Mouse (Mus musculus) G1E-ER4 (cell line): ENCODE data around the gene Clca4a. TPM values are rescaled to one million over a fixed set of nuclear protein-coding genes. Genes with fewer than 3 reads are reported as not detected.

Source experiments
- GATA1 ChIP-seq: IDR thresholded peaks from one replicate; pipeline ENCODE4 v1.8.0; 2012; ENCODE audit warnings: low read length, inconsistent platforms
- polyA plus RNA-seq: library from polyadenylated mRNA; stranded (reverse); fragments of >175 nt; gene quantifications from 2 replicates; pipeline ENCODE4 v1.2.3, GENCODE M21; 2012

The Clca4a gene
- not detected in 2 replicates for polyA plus RNA-seq

DNA sequence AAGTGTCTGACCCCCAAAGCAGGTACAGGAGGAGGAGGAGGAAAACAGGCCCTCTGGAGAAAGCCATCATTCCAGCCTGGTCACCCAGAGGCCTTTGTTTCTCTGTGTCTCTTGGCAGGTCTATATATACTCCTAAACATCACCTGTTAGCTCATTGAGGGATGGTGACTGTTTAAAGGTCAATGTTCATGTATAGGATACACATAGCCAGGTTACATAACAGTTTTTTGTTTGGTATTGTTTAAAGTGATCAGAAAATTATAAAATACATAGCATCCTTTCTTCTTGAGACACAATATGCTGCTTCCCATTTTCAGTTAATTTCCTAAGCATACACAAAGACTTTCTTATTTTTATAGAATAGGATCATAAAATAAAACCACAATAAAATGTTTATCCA lies at the start of gene Clca4a:
Gene Clca4a (minus strand): TSS at position 101 of the 400 bp plus-strand sequence.
- TF ChIP-seq GATA1, result no peak

DNA sequence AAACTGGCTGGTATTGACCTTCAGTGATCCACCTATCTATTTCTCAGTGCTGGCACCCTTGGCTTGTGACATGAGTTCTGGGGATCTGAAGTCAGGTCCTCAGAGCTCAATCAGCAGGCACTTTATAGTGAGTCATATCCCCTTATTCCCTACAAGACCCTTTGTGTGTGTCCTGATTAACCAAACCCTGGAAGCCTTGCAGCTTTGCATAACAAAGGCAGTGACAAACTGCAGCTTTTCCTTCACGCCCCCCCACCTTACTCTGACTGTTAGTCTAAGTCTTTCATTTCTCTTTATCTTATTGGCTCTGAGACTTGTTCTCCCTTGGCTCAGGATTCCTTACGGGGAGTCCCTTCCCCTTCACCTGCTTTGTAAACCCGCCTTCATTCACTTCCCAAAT lies 43.0 kb upstream of the Clca4a start:
- TF ChIP-seq GATA1, result no peak

- TF ChIP-seq GATA1, result no peak
Measured at GRCm38 (mm10) chr3:145004422-145004821, 29.6 kb upstream of the Clca4a start.

GRCm38 (mm10) chr3:145000912-145001311 lies 26.1 kb upstream of the Clca4a start:
- no peak for TF ChIP-seq GATA1

GRCm38 (mm10) chr3:144993055-144993454 lies 18.2 kb upstream of the Clca4a start:
- no peak for TF ChIP-seq GATA1

GRCm38 (mm10) chr3:144992618-144993017 lies 17.8 kb upstream of the Clca4a start:
- no peak for TF ChIP-seq GATA1

- no peak for TF ChIP-seq GATA1
Measured at GRCm38 (mm10) chr3:144985890-144986289, 11.0 kb upstream of the Clca4a start.

DNA sequence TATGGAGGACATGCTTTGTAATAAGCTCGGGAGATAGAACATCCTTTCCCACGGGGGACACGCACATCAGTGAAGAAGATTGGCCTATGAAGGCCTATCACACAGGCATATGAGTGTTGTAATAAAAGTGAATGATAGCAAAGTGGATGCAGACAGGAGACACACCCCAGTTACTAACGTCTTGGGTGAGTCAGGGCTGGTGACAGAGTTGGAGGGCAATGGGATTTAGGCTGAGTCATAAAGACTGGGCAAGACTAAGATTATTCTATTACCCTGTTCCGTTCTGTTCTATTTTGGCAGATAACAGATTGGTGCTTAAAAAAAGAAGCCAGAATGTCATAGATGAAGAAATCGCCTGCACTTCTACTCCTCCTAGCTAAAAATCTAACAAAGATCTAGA lies 5.7 kb upstream of the Clca4a start:
- TF ChIP-seq GATA1, result no peak

GRCm38 (mm10) chr3:144977631-144978030 lies 2.8 kb upstream of the Clca4a start:
- TF ChIP-seq GATA1, result no peak

DNA sequence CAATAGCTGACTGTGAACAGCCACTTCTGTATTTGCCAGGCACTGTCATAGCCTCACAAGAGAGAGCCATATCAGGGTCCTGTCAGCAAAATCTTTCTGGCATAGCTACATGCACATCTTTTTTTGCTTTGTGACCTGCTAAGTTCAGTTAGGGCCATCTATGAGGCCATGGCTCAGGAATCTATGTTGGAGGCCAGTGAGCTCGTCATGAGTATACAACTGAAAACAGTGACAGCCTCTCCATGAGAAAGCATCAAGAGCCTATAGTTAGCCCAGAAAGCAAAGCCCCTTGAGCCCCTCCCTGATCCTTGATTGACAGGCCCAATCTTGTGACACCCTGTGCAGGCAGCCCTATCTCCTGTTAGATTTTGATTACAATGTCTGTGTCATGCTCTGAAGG lies 1.2 kb upstream of the Clca4a start:
- no peak for TF ChIP-seq GATA1

DNA sequence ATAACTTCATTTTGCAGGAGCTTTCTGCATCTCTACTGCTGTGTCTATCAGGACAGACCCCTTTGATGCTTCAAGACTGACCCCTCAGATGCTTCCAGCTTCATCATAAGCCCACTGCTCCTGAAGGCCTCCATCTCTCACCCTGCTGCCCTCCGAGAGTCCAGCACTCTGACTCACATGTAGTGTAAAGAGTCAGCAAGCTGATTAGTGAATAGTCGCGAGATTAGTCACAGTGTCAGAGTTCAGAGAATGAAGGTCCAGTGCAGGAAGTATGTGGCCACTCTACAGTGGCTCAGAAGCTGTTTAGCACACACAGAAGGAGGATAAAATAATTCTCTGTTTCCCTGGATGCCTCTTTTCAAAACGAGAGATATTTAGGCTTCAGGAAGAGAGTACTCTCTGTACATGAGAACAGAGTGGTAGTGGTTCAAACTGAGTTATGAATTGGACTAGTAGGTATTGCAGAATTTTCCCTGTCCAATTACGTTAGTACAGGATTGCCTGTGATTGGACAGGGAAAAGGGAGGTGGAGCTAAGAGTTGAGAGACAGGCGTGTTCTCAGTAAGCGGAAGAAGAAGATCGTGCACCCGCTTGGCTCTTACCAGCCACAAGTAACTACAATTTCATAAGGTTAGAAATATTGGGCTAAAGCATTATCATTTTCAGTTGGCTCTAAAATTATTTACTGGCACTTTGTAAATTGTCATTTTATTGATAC lies 3.1 kb downstream of the Clca4a start:
- TF ChIP-seq GATA1, result no peak

DNA sequence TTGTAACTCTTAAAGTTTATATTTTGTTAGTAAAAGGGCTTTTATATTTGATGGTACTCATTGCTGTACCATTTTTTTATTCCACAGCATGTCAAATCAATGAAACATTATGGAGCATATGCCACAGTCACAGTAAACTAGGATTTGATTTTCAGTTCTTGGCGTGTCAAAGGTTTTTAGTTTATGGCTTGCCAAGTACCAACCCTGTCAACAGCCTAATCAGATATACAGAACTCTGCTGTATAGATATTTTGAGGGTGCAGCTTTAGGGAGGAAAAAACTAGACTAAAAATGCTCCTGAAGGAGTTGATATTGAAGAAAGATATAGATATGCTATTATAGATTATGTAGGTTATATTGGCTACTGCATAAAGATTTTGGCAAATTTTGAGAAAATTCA lies 5.1 kb downstream of the Clca4a start:
- no peak for TF ChIP-seq GATA1

- TF ChIP-seq GATA1, result no peak
Measured at GRCm38 (mm10) chr3:144966074-144966473, 8.8 kb downstream of the Clca4a start.

DNA sequence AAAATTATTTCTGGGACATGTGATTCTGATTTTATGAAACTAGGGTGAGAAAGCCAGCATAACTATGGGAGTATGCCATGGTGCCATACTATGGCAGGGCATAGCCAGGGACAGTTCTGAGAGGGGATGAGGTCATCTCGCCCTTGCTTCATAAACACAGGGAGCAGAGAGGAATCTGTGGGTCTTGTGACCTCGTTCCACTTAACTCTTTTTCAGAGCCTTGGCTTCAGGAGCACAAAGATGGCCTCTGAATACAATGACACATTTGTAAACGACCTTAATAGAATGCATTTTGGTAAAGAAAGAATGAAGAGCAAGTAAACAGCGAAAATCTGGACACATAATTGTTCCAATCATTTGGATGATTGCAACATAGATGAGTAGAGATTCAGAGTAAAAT lies 24.0 kb downstream of the Clca4a start:
- no peak for TF ChIP-seq GATA1

DNA sequence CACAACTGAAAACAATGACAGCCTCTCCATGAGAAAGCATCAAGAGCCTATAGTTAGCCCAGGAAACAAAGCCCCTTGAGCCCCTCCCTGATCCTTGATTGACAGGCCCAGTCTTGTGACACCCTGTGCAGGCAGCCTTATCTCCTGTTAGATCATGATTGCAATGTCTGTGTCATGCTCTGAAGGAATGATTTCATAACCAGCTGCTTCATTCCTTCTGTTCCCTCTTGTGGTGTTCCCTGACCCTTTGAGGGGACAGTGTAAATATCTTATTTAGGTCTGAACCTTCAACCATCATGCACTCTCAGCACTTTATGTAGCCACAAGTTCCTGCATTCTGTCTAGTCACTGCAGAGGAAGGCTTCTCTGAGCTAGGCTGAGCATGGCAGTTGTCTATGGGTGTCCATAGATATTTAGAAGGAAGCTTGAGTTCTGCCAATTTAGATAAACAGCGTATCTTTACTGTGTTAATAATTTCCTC lies 41.8 kb downstream of the Clca4a start:
- no peak for TF ChIP-seq GATA1

DNA sequence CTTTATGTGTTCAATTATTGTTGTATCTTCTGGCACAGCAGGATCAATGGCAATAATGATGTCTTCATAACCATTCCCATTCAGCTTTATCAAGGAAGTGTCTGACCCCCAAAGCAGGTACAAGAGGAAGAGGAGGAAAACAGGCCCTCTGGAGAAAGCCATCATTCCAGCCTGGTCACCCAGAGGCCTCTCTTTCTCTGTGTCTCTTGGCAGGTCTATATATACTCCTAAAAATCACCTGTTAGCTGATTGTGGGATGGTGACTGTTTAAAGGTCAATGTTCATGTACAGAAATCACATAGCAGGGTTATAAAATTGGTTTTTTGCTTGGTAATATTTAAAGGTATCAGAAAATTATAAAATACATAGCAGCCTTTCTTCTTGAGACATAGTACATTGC lies 42.5 kb downstream of the Clca4a start, which contains the start of gene Clca4b:
Gene Clca4b (minus strand): TSS at position 195 of the 400 bp plus-strand sequence.
- no peak for TF ChIP-seq GATA1

- no peak for TF ChIP-seq GATA1
Measured at GRCm38 (mm10) chr3:144914014-144914413, 60.8 kb downstream of the Clca4a start.

Other genes with a start within 250 kb of the Clca4a start
- gene Clca3a1, start 214.1 kb downstream of the Clca4a start, polyA plus RNA-seq, result 0.29 and 0.32 TPM in 2 replicates
- not detected in 2 replicates for gene Clca3a2, start 155.6 kb downstream of the Clca4a start, polyA plus RNA-seq
- gene Clca3b, start 125.7 kb downstream of the Clca4a start, polyA plus RNA-seq, result not detected in 2 replicates
- gene Clca4b, start 42.5 kb downstream of the Clca4a start, polyA plus RNA-seq, result not detected in 2 replicates
- gene Clca1, start 57.7 kb upstream of the Clca4a start, polyA plus RNA-seq, result not detected in 2 replicates
- not detected in 2 replicates for gene Clca2, start 124.4 kb upstream of the Clca4a start, polyA plus RNA-seq
- 3.1 and 4.2 TPM in 2 replicates for gene Odf2l, start 143.5 kb upstream of the Clca4a start, polyA plus RNA-seq